Mouse (Mus musculus) adipocyte (in vitro differentiated cells): ENCODE results near the gene Zcchc14.

Experiments used
- DNase-seq: peaks from one replicate; pipeline ENCODE4 v3.0.0-alpha.2; 2016; ENCODE audit warnings: low spot score

Gene Zcchc14

GRCm38 (mm10) chr8:121584730-121585129 is 68.0 kb downstream of the Zcchc14 start:
- no peak for DNase-seq

GRCm38 (mm10) chr8:121583653-121584052 is 69.0 kb downstream of the Zcchc14 start:
- DNase-seq: peak; percentile 29

GRCm38 (mm10) chr8:121580465-121580864 is 72.2 kb downstream of the Zcchc14 start:
- DNase-seq: peak; percentile 80

GRCm38 (mm10) chr8:121578676-121579451 is 73.8 kb downstream of the Zcchc14 start, which contains the start of gene Fbxo31:
TSS of gene Fbxo31 (minus strand) at chr8:121578806.
- peak; percentile 23 for DNase-seq

GRCm38 (mm10) chr8:121577751-121578675 is 74.7 kb downstream of the Zcchc14 start:
- no peak for DNase-seq

- DNase-seq: no peak
These were observed 77.0 kb downstream of the Zcchc14 start for GRCm38 (mm10) chr8:121575661-121576060.

- DNase-seq: peak; percentile 81
These were observed 79.4 kb downstream of the Zcchc14 start for GRCm38 (mm10) chr8:121573275-121573674.

GRCm38 (mm10) chr8:121572121-121572520 is 80.6 kb downstream of the Zcchc14 start:
- no peak for DNase-seq

- no peak for DNase-seq
These were observed 81.9 kb downstream of the Zcchc14 start for GRCm38 (mm10) chr8:121570801-121571200.

GRCm38 (mm10) chr8:121570335-121570734 is 82.4 kb downstream of the Zcchc14 start:
- DNase-seq: no peak

GRCm38 (mm10) chr8:121568321-121568720 is 84.4 kb downstream of the Zcchc14 start:
- no peak for DNase-seq

GRCm38 (mm10) chr8:121563701-121564100 is 89.0 kb downstream of the Zcchc14 start:
- no peak for DNase-seq

- DNase-seq: no peak
These were observed 89.8 kb downstream of the Zcchc14 start for GRCm38 (mm10) chr8:121562941-121563351.

GRCm38 (mm10) chr8:121561636-121562345 is 90.9 kb downstream of the Zcchc14 start:
- DNase-seq: peak; percentile 58

- no peak for DNase-seq
These were observed 92.1 kb downstream of the Zcchc14 start for GRCm38 (mm10) chr8:121560432-121561100.

- DNase-seq: no peak
These were observed 92.9 kb downstream of the Zcchc14 start for GRCm38 (mm10) chr8:121559801-121560200.

GRCm38 (mm10) chr8:121558538-121558937 is 94.2 kb downstream of the Zcchc14 start:
- DNase-seq: no peak

- DNase-seq: no peak
These were observed 95.0 kb downstream of the Zcchc14 start for GRCm38 (mm10) chr8:121557746-121558145.

- no peak for DNase-seq
These were observed 98.7 kb downstream of the Zcchc14 start for GRCm38 (mm10) chr8:121553831-121554475.

GRCm38 (mm10) chr8:121552506-121552905 is 100.2 kb downstream of the Zcchc14 start:
- no peak for DNase-seq
